Mouse (Mus musculus) cortical plate, adult 2 months (tissue): Measurements from ENCODE around the gene Twsg1.

Experiments
- CTCF ChIP-seq: fragments of 200-500 bp; IDR thresholded peaks from 2 replicates; pipeline ENCODE4 v1.5.1; 2011; ENCODE audit warnings: mild to moderate bottlenecking, control low read depth, low read length; ENCODE audit not compliant: insufficient read depth; ENCODE audit errors: extremely low read depth
- POLR2A ChIP-seq: fragments of 200-500 bp; IDR thresholded peaks from 2 replicates; pipeline ENCODE4 v1.6.1; 2011; ENCODE audit warnings: mild to moderate bottlenecking, low read length, control low read depth; ENCODE audit not compliant: insufficient read depth; ENCODE audit errors: extremely low read depth

GRCm38 (mm10) chr17:65959011-65959410 is 8.0 kb upstream of the Twsg1 start:
- no peak for TF ChIP-seq POLR2A
- TF ChIP-seq CTCF, result no peak
